Mouse (Mus musculus) embryonic facial prominence, embryonic 11.5 days (tissue): Measurements from ENCODE around the gene Mvd. TPM values are rescaled to one million over a fixed set of nuclear protein-coding genes. Genes with fewer than 3 reads are reported as not detected.

Source experiments
- ATAC-seq: fragments of 200-750 bp; cut with Nextera tagmentation; replicated peaks from 2 replicates; pipeline ENCODE4 v1.8.0; 2017; ENCODE audit warnings: low read depth; ENCODE audit not compliant: insufficient number of reproducible peaks, low FRiP score, low TSS enrichment
- DNase-seq: peaks from one replicate; pipeline ENCODE4 v3.0.0-alpha.2; 2015; ENCODE audit warnings: low spot score
- H3K27ac ChIP-seq: fragments of 300-500 bp; sonication (generic); replicated peaks from 2 replicates; pipeline ENCODE4 v1.5.1; 2014; ENCODE audit warnings: mild to moderate bottlenecking, low read depth, low read length, control low read depth
- H3K27me3 ChIP-seq: fragments of 300-500 bp; sonication (generic); 2 replicates; pipeline ENCODE4 v1.6.1; 2014; ENCODE audit warnings: mild to moderate bottlenecking, low read length, moderate library complexity, mixed read lengths; ENCODE audit not compliant: control insufficient read depth, insufficient read depth
- H3K36me3 ChIP-seq: fragments of 300-500 bp; sonication (generic); replicated peaks from 2 replicates; pipeline ENCODE4 v1.6.1; 2014; ENCODE audit warnings: low read depth, mild to moderate bottlenecking, low read length, moderate library complexity, mixed read lengths; ENCODE audit not compliant: control insufficient read depth, insufficient read depth
- H3K4me1 ChIP-seq: fragments of 300-500 bp; sonication (generic); 2 replicates; pipeline ENCODE4 v1.6.1; 2014; ENCODE audit warnings: low read length, mixed read lengths; ENCODE audit not compliant: control insufficient read depth, insufficient read depth
- H3K4me2 ChIP-seq: fragments of 300-500 bp; sonication (generic); 2 replicates; pipeline ENCODE4 v1.6.1; 2014; ENCODE audit warnings: low read depth, mild to moderate bottlenecking, control low read depth, low read length, moderate library complexity
- H3K4me3 ChIP-seq: fragments of 300-500 bp; sonication (generic); 2 replicates; pipeline ENCODE4 v1.5.1; 2014; ENCODE audit warnings: low read depth, low read length, control low read depth
- H3K9ac ChIP-seq: fragments of 300-500 bp; sonication (generic); replicated peaks from 2 replicates; pipeline ENCODE4 v1.6.1; 2014; ENCODE audit warnings: mild to moderate bottlenecking, control low read depth, low read length
- H3K9me3 ChIP-seq: fragments of 300-500 bp; sonication (generic); replicated peaks from 2 replicates; pipeline ENCODE4 v1.6.1; 2016; ENCODE audit warnings: mild to moderate bottlenecking, low read length, inconsistent platforms, mixed read lengths; ENCODE audit not compliant: control insufficient read depth
- WGBS: fragments of 180-500 bp; shearing (Covaris S2); extraction: QIAGEN DNeasy Blood & Tissue Kit; methylation state at CpG from one replicate; pipeline ENCODE4 v1.1.7; 2014; 5-methylcytosine and 5-hydroxymethylcytosine counted together
- polyA plus RNA-seq: library from polyadenylated mRNA; unstranded; fragments of >200 nt; fragmentation: Nextera tagmentation; extraction: Ambion mirVana; gene quantifications from 2 replicates; pipeline ENCODE4 v1.2.1, GENCODE M21; 2014

Gene Mvd
- polyA plus RNA-seq, 1 experiment from 2014 or later: 41.0 TPM

- WGBS: 79% methylated on average over 7 of the region's 7 CpGs
- ATAC-seq: no peak
- H3K4me2 ChIP-seq: no peak overlapping the region
These were observed 8.0 kb upstream of the Mvd start for GRCm38 (mm10) chr8:122451161-122451703.

GRCm38 (mm10) chr8:122445203-122445602 lies 2.0 kb upstream of the Mvd start:
- WGBS: 74% methylated on average over 3 of the region's 3 CpGs
- Histone ChIP-seq H3K9me3 (no peaks in the 10 kb centered on the region), H3K4me2 (no peak overlapping the region), H3K4me1 (no peaks in the 10 kb centered on the region), H3K27ac (no peak overlapping the region), H3K36me3 (no peaks in the 10 kb centered on the region), H3K4me3 (no peak overlapping the region), H3K9ac (no peak overlapping the region), H3K27me3 (no peaks in the 10 kb centered on the region)
- DNase-seq (no peak), ATAC-seq (no peak)

More at GRCm38 (mm10) chr8:122451161-122451703, 8.0 kb upstream of the Mvd start:
- Histone ChIP-seq H3K27me3 (no peaks in the 10 kb centered on the region), H3K27ac (no peak overlapping the region), H3K36me3 (no peaks in the 10 kb centered on the region), H3K4me1 (no peaks in the 10 kb centered on the region), H3K9me3 (no peaks in the 10 kb centered on the region), H3K4me3 (no peak overlapping the region), H3K9ac (no peak overlapping the region)
- DNase-seq: no peak

GRCm38 (mm10) chr8:122444058-122444748 lies 981 bp upstream of the Mvd start:
- H3K4me1 ChIP-seq: no peaks in the 10 kb centered on the region
- H3K9ac ChIP-seq: peak overlapping the region; percentile 87
- 25% methylated on average over 19 of the region's 19 CpGs for WGBS
- peak overlapping the region; percentile 79 for H3K27ac ChIP-seq
- no peaks in the 10 kb centered on the region for H3K36me3 ChIP-seq
- DNase-seq: peak; percentile 75
- H3K4me2 ChIP-seq: peak overlapping the region; percentile 71
- H3K4me3 ChIP-seq: peak overlapping the region; percentile 69
- ATAC-seq: peak; percentile 18; the same call in 1 of the 2 replicates
- no peaks in the 10 kb centered on the region for H3K27me3 ChIP-seq
- no peaks in the 10 kb centered on the region for H3K9me3 ChIP-seq

GRCm38 (mm10) chr8:122442781-122443180 lies 441 bp downstream of the Mvd start:
- peak; percentile 8; the same call in 1 of the 2 replicates for ATAC-seq
- 2% methylated on average over 12 of the region's 12 CpGs for WGBS

GRCm38 (mm10) chr8:122442356-122442755 lies 866 bp downstream of the Mvd start:
- Histone ChIP-seq H3K4me2 (peak overlapping the region; percentile 93), H3K4me3 (peak overlapping the region; percentile 69), H3K9me3 (no peaks in the 10 kb centered on the region), H3K27me3 (no peaks in the 10 kb centered on the region), H3K4me1 (no peaks in the 10 kb centered on the region), H3K27ac (0 out of 2 replicates have a peak overlapping the region, but pooled peaks have one; percentile 61), H3K36me3 (no peaks in the 10 kb centered on the region), H3K9ac (peak overlapping the region; percentile 59)
- 32% methylated on average over 7 of the region's 7 CpGs for WGBS
- no peak for DNase-seq
- ATAC-seq: no peak

More at GRCm38 (mm10) chr8:122442781-122443180, 441 bp downstream of the Mvd start:
- peak overlapping the region; percentile 59 for H3K9ac ChIP-seq
- peak overlapping the region; percentile 69 for H3K4me3 ChIP-seq
- no peaks in the 10 kb centered on the region for H3K27me3 ChIP-seq
- no peak for DNase-seq
- H3K9me3 ChIP-seq: no peaks in the 10 kb centered on the region
- H3K4me2 ChIP-seq: peak overlapping the region; percentile 93
- no peaks in the 10 kb centered on the region for H3K36me3 ChIP-seq
- H3K4me1 ChIP-seq: no peaks in the 10 kb centered on the region
- peak overlapping the region; percentile 61; the same call in 1 of the 2 replicates for H3K27ac ChIP-seq

- DNase-seq (no peak), ATAC-seq (no peak)
- Histone ChIP-seq H3K4me2 (no peak overlapping the region), H3K9me3 (no peaks in the 10 kb centered on the region), H3K9ac (no peak overlapping the region), H3K4me3 (no peak overlapping the region), H3K36me3 (peaks cover under 1% of the 10 kb centered on the region; the same call in 1 of the 2 replicates), H3K4me1 (no peaks in the 10 kb centered on the region), H3K27me3 (no peaks in the 10 kb centered on the region), H3K27ac (no peak overlapping the region)
- WGBS: 76% methylated on average over 1 of the region's 1 CpGs
These were observed 1.9 kb downstream of the Mvd start for GRCm38 (mm10) chr8:122441326-122441725.

- Histone ChIP-seq H3K9me3 (no peaks in the 10 kb centered on the region), H3K4me3 (no peak overlapping the region), H3K4me2 (no peak overlapping the region), H3K36me3 (peaks cover 3% of the 10 kb centered on the region), H3K4me1 (no peaks in the 10 kb centered on the region), H3K27me3 (no peaks in the 10 kb centered on the region), H3K9ac (no peak overlapping the region), H3K27ac (no peak overlapping the region)
- 92% methylated on average over 16 of the region's 16 CpGs for WGBS
- ATAC-seq (no peak), DNase-seq (no peak)
These were observed 3.9 kb downstream of the Mvd start for GRCm38 (mm10) chr8:122439336-122439735.

- no peaks in the 10 kb centered on the region for H3K27me3 ChIP-seq
- no peak overlapping the region for H3K9ac ChIP-seq
- no peak overlapping the region for H3K4me2 ChIP-seq
- H3K27ac ChIP-seq: no peak overlapping the region
- DNase-seq (no peak), ATAC-seq (no peak)
- 90% methylated on average over 13 of the region's 13 CpGs for WGBS
- H3K4me1 ChIP-seq: no peaks in the 10 kb centered on the region
- H3K36me3 ChIP-seq: peaks cover 3% of the 10 kb centered on the region
- no peaks in the 10 kb centered on the region for H3K9me3 ChIP-seq
- no peak overlapping the region for H3K4me3 ChIP-seq
These were observed 5.4 kb downstream of the Mvd start for GRCm38 (mm10) chr8:122437708-122438331.
